Mouse (Mus musculus): Measurements from ENCODE around the gene Olfr952.

Olfr952 gene

GRCm38 (mm10) chr9:39427048-39427447, at the start of gene Olfr952:
Gene Olfr952 (minus strand): TSS chr9:39427148.
- no peak for DNase-seq (ENCODE audit: low spot score in 2 of 2)

- DNase-seq (ENCODE audit: low spot score in 2 of 2): no peak
Measured at GRCm38 (mm10) chr9:39471844-39472243, 44.9 kb upstream of the Olfr952 start, which contains the start of gene Olfr955. Gene Olfr955 (minus strand): TSS chr9:39471944.

GRCm38 (mm10) chr9:39456401-39456800, 29.5 kb upstream of the Olfr952 start, which contains the start of gene Olfr954:
Gene Olfr954 (plus strand): TSS chr9:39456701.
- DNase-seq (ENCODE audit: low spot score in 2 of 2): no peak

- no peak for DNase-seq (ENCODE audit: low spot score in 2 of 2)
Measured at GRCm38 (mm10) chr9:39387110-39387509, 39.8 kb downstream of the Olfr952 start, which contains the start of gene Olfr951. Gene Olfr951 (plus strand): TSS chr9:39387410.

Data from spleen, postnatal 4 days (tissue).